Mouse (Mus musculus): ENCODE results near the gene 1190005I06Rik. TPM values are rescaled to one million over a fixed set of nuclear protein-coding genes. Genes with fewer than 3 reads are reported as not detected.
"Not testable (repeated sequence)": the region's sequence is repeated elsewhere in the genome, so short reads cannot be mapped to it uniquely, and the experiment has no call there.

Gene 1190005I06Rik
- total RNA-seq (2021) = 1 to 10 TPM in 1 of 2 experiments, under 1 TPM in 1; 0.37 to 1.0 TPM
- long read RNA-seq, experiment 1, partial matches to known transcripts = 0 of 1 reads
- long read RNA-seq, experiment 1, other reads (novel, unspliced or antisense) = 0 of 1 reads
- long read RNA-seq, experiment 2, partial matches to known transcripts = 0 of 2 reads
- long read RNA-seq, experiment 2, other reads (novel, unspliced or antisense) = 0 of 2 reads

GRCm38 (mm10) chr8:120647532-120647931 lies at the start of gene 1190005I06Rik:
1190005I06Rik (minus strand) TSS chr8:120647632.
- no peak for DNase-seq (ENCODE audit: low spot score)

GRCm38 (mm10) chr8:120696401-120697153 lies 49.1 kb upstream of the 1190005I06Rik start:
- no peak for DNase-seq (ENCODE audit: low spot score)

- peak; percentile 70 for DNase-seq (ENCODE audit: low spot score)
These were observed 46.5 kb upstream of the 1190005I06Rik start for GRCm38 (mm10) chr8:120693861-120694493.

- no peak for DNase-seq (ENCODE audit: low spot score)
These were observed 45.5 kb upstream of the 1190005I06Rik start for GRCm38 (mm10) chr8:120692934-120693333.

- no peak for DNase-seq (ENCODE audit: low spot score)
These were observed 41.1 kb upstream of the 1190005I06Rik start for GRCm38 (mm10) chr8:120688511-120688910.

- DNase-seq (ENCODE audit: low spot score) = peak; percentile 47
These were observed 40.4 kb upstream of the 1190005I06Rik start for GRCm38 (mm10) chr8:120687786-120688185.

- DNase-seq (ENCODE audit: low spot score) = no peak
These were observed 39.1 kb upstream of the 1190005I06Rik start for GRCm38 (mm10) chr8:120686576-120686975.

- no peak for DNase-seq (ENCODE audit: low spot score)
These were observed 38.6 kb upstream of the 1190005I06Rik start for GRCm38 (mm10) chr8:120686051-120686450.

- no peak for DNase-seq (ENCODE audit: low spot score)
These were observed 38.2 kb upstream of the 1190005I06Rik start for GRCm38 (mm10) chr8:120685591-120685990.

- DNase-seq (ENCODE audit: low spot score) = peak; percentile 78
These were observed 37.7 kb upstream of the 1190005I06Rik start for GRCm38 (mm10) chr8:120685097-120685496.

GRCm38 (mm10) chr8:120684082-120684481 lies 36.6 kb upstream of the 1190005I06Rik start:
- no peak for DNase-seq (ENCODE audit: low spot score)

GRCm38 (mm10) chr8:120683602-120684001 lies 36.2 kb upstream of the 1190005I06Rik start:
- DNase-seq (ENCODE audit: low spot score) = peak; percentile 85

GRCm38 (mm10) chr8:120681113-120681512 lies 33.7 kb upstream of the 1190005I06Rik start:
- no peak for DNase-seq (ENCODE audit: low spot score)

- DNase-seq (ENCODE audit: low spot score) = not testable (repeated sequence)
These were observed 33.0 kb upstream of the 1190005I06Rik start for GRCm38 (mm10) chr8:120680405-120680804.

- no peak for DNase-seq (ENCODE audit: low spot score)
These were observed 32.4 kb upstream of the 1190005I06Rik start for GRCm38 (mm10) chr8:120679629-120680387.

GRCm38 (mm10) chr8:120678447-120678846 lies 31.0 kb upstream of the 1190005I06Rik start:
- DNase-seq (ENCODE audit: low spot score) = peak; percentile 91

- no peak for DNase-seq (ENCODE audit: low spot score)
These were observed 28.3 kb upstream of the 1190005I06Rik start for GRCm38 (mm10) chr8:120675718-120676117.

- DNase-seq (ENCODE audit: low spot score) = no peak
These were observed 25.9 kb upstream of the 1190005I06Rik start for GRCm38 (mm10) chr8:120673298-120673697.

GRCm38 (mm10) chr8:120672626-120673229 lies 25.3 kb upstream of the 1190005I06Rik start:
- no peak for DNase-seq (ENCODE audit: low spot score)

GRCm38 (mm10) chr8:120671775-120672174 lies 24.3 kb upstream of the 1190005I06Rik start:
- DNase-seq (ENCODE audit: low spot score) = no peak

- DNase-seq (ENCODE audit: low spot score) = no peak
These were observed 21.0 kb upstream of the 1190005I06Rik start, which contains the start of gene Emc8 for GRCm38 (mm10) chr8:120668374-120668905. Emc8 (minus strand) TSS chr8:120668573.
